Mouse (Mus musculus) hindlimb bud, embryonic 11.5 days (tissue): ENCODE measurements at regions not wholly inside any gene's neighbourhood (a gene's known extent, or its start where the extent isn't known, plus 50 kb on each side); places are given as distances from the start of the nearest gene placed in this dataset.

ENCODE experiments used
- DNase-seq: peaks from one replicate; pipeline ENCODE4 v3.0.0-alpha.2; 2012; ENCODE audit warnings: low read depth, low spot score; ENCODE audit errors: extremely low spot score

DNA sequence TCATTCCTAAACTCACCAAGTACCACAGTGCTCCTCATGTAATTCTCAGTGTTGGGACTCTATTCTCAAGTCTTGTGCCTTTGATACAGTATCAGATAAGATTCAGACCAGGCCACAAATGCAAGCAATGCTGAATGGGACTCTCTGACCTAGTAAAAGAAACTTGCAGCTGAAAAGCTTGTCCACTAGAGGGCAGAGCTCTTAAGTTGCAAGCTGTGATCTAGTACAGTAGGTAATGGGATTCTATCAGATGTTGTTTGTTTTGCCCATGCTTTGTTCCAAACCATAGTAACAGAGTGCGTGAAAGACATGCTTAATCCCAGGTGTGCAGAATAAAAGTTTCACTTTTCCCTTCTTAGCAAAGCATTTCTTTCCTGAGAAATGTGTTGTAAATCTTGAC lies 383.2 kb upstream of the Chrm2 start:
- DNase-seq: no peak

DNA sequence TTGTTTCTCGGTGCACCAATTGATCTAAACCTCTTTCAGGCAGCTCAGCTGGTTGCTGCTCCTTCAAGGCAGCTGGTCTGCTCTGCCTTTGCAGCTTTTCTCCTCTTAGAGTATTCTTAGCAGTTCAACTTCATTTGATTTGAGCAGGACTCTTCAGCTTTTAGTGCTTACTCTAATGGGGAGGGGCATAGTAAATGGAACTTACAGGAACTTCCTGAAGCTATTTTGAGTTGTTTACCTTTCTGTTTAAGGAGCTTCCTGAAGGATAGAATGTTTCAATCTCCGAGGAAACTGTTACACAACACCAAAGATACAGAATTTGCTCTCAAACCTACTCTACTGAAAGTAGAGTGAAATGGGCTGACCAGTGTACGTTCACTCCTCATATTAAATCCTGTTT lies 385.8 kb upstream of the Chrm2 start:
- no peak for DNase-seq

DNA sequence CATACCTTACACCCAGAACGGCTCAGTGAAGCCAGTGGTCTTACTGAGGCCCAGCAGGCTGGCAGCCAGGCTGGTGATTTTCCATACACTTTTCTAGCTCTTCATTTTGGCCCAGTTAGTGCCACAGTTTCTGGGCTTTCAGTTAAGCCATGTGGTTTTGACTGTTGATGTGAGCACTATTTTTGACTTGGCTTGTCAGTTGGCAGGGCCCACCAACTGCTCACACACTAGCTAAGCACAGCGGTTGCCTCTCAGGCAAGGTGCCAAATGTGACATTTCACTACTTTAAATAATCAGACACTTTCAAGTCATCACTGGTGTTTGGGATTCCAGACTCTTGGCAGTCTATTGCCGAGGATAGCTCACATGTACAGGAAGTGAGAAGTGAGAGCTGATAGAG lies 399.0 kb upstream of the Chrm2 start:
- DNase-seq: no peak

DNA sequence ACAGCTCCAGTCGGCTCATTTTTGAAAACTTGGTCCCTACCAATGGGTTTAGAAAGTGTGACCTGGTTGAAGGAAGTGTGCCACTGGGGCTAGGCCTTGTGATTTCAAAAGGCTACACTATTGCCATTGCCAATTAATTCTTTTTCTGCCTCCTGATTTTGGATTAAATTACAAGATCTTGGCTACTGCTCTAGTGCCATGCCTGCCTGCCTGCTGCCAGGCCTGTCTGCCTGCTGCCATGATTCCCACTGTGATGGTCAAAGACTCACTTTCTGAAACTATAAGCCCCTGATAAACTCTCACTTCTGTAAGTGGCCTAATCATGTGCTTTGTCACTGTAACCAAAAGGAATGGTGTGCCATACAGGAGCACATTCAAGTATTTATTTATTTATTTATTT lies 400.4 kb upstream of the Mtpn start:
- DNase-seq: no peak

DNA sequence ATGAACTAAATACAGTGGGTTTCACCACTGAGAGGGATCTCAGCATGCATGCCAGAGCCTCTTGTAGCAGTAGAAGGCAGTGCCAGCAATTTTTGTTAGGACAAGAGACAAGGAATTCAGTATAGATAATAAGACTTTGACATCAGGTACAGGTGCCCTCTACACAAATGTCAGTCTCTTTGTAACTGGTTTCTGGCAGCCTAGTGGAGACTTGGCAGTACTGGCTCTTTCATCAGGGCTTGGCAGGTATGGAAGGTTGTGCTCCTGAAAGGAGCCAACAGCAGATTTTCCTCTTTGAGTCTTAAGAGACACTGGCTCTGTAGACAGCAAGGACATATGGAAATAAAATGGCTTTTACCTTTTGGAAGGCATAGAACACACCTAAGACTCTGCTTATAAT lies 384.5 kb upstream of the Mtpn start:
- DNase-seq: no peak

DNA sequence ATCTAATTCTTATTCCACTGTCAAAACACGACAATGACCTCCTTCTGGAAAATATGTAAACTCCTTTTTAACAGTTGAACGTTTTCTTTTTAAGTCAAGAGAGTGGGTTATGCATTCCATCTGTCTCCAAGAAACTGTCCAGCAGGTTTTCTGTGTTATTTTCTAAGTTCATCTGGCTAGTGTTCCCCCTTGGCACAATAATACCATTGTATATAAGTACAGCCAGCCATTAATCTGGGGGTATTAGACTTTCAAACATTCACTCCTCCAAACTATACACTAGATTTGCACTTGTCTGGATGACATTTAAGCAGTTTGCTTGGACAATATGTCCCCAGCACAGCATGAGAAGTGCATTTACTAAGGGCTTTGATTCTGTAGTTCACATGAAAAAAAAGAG lies 358.3 kb upstream of the Mtpn start:
- no peak for DNase-seq

DNA sequence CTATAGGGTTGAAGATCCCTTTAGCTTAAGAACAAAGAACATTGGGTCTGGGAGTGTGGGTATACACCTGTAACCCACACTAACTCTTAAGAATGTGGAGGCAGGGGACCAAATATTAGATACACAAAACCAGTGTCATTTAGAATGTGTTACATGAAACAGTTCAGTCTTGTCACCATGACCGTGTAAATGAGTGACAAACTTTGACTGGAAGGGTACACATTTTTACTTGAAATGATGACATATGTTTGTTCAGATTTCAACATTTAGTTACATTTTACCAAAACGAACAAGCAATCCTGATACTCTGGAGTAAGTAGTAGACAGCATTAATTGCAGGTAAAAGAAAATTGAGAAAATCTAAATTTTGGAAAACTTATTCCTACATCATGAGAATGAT lies 356.0 kb upstream of the Mtpn start:
- DNase-seq: no peak

DNA sequence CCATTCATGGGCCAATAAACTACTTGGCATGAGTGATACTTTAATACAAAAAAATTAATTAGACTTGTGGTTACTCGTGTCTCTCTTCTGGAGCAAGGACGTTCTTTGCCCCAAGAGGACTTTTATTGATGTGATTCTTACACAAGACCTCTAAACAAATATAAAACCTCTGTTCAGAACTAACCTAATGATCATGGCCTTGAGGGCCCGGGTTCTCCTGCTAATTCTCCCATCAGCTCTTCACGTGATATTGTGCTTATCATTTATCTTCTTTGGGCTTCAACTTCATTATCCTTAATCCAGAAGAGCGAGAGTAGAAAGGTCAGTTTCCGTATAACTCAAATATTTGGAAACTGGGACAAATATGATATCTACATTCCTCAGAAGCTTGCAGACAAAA lies 335.0 kb upstream of the Mtpn start:
- no peak for DNase-seq

DNA sequence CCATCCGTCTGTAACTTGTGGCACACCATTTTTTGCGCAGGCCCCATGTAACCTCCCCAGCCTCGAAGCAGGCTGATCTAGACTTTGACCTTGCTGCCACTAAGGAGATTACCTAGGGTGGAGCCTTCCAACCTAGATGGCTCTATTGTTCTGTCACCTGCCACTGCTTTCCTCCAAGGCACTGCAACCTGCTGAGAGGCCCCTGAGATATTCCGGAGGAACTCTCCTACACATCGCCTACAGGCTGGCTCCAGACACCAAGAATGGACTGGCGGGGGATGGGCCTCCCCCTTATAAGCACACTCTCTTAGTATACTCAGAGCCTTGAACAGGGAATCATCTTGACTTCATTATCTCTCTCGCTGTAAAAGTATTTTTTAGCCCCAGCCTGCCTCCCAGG lies 331.7 kb upstream of the Mtpn start:
- DNase-seq: no peak

DNA sequence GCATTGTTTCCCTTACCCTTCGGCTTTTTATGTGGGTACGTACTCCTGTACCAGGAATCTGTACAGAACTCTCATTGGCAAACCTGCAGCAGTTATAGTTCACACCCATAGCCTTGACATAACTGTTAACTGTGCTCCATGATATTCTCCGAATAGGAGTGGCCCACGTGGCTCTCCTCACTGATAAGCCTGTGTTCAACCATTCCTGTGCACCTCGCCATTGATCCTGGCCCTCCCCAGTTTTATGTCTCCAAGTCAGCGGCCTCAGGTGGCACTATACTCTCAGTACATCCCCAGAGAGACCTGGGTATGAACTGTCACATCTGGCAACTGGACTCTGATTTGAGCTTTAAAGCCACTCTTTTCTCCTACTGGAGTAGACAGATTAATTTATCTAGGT lies 324.5 kb upstream of the Mtpn start:
- DNase-seq: no peak

DNA sequence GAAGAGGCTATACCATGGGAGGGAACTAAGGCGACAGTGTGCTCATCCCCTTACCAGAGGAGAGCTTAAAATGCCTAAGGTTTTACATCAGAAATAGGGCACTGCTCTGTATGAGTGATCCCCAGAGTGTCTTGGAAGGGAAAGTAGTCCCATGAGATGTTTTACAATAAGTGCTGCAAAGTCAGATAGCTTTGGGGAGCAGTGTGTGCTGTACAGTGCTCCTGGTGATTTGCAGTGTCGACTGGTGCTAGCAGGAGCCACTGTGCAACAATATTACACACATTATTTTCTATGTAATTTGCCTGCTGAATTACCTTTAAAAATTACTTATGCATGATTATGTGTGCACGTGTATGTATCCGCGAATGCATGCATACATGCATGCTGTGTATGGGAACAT lies 314.3 kb upstream of the Mtpn start:
- DNase-seq: no peak

DNA sequence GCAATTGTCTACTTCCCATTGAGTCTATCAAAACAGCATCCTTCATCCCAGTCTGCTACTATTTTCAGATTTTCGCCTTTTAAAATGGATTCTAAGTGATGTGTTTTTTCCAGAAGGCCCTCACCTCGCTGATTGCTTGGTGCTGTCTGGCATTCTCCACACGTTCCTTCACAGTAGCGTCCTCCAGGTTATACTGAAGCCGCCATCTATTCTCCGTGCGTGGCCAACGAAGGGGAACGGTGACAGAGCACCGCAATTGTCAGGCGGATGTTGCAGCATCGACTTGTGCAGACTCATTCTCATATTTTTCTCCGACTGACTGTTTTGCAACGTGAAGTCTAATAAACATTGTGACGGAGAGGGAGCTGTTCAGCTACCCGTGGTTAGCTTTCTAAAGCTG lies 277.0 kb upstream of the Mtpn start:
- no peak for DNase-seq

DNA sequence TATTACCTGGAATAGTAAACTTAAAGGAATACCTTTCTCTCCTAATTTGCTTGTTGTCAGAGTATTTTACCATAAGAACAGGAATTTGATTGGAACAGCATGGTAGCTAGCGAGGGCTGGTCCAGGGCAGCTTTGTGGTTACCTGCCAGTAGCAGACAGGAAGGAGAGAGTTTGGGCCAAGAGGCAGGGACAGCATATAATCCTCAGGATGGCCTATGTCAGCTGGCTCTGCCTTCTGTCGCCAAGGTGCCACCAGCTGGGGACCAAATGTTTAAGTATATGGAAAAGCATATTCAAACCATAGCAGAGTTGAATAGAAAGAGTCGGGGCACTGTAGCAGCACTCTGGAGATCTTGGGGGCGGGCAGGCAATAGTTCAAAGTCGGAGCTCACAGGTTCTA lies 274.8 kb upstream of the Mtpn start:
- no peak for DNase-seq

DNA sequence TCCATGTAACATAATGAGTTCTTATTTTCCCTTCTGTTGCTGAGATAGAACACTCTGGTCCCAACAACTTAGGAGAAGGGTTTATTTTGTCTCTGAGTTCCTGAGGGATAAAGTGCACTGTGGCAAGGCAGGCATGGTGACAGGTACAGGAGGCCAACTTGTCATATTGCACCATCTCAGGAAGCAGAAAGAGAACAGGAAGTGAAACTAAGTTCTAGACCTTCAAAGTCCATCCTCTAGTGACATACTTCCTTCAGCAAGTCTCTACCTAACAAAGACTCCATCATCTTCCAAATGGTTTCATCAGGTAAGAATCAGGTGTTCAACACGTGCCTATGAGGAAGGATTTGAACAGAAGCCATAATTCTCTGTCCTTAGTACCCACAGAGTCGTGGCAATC lies 266.1 kb upstream of the Mtpn start:
- no peak for DNase-seq

DNA sequence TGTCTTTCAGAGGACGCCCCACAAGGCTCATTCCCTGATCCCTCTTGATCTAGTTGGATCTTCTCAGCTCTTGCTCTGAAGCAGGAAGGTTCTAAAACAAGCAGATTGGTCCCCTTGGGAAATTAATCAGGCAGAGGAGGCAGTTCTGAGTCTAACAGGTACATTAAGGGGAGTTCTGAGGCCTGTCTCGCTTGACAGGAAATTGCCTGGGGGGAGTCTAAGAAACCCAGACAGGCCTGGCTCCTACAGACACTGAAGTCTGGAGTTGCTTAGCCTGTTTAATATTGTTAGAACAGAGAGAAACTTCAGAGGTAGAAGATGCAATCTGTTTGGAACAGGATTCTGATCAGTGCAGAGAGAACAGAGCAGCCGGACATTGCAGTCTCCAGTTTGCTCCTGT lies 264.4 kb upstream of the Mtpn start:
- peak; percentile 10 for DNase-seq

DNA sequence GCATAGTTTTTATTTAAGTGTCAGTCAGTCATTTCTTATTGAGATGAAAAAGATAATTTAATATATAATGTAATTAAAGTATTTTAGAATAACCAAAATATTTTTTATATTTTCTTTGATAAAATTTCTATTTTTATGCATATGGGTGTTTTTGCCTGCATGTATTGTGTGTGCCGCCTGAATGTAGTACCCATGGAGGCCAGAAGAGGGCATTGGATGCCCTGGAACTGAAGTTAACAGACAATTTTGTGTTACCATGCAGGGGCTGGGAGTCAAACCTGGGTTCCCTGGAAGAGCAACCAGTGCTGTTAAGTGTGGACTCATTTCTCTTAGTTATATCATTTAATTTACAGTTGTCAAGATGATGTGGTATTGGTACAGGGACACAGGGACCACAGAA lies 240.0 kb upstream of the Mtpn start:
- DNase-seq: no peak

DNA sequence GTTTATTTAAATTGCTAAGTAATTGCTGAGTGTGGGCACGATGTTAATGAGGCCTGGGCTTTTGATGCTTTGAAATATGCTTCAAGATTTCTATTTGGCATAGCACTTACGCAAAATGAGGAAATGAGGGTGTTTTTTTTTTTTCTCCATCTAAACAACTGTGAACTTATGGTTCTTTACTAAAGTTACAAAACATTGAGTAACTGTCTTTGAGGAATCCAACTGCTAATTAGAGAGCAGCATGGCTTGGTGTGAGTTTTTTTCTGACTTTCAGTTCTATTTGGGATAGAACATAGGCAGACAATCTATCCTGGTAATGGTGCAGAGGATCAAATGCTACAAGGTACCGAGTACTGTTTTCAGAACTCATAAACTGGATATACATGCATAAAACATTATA lies 231.2 kb upstream of the Mtpn start:
- no peak for DNase-seq

DNA sequence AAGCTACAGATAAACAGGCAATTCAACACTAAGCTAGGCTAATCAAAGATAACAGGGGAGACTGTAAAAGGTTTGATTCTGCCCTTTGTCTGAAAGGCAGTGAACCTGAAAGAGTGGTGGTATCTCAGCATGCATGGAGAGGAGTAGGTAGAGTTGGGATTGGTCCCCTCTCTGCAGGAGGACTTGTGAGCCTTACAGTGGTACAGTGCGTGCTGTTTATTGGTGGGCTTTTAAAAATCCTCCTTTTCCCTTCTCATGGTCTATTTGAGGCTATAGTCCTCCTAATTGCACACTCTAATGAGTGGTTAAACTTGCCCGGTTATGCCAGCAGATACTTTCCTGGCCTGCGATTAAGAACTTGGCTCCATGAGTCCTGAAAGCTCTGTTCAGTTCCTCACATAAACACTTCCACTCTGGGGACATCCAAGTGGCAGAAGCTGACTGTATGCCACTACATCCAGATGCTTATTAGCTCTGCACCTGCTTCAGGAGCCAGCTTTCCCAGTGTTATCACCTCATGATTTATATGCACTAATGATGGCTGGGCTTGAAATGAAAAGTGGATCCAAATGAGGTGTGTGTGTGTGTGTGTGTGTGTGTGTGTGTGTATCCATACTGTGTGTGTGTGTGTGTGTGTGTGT lies 220.0 kb upstream of the Mtpn start:
- no peak for DNase-seq

DNA sequence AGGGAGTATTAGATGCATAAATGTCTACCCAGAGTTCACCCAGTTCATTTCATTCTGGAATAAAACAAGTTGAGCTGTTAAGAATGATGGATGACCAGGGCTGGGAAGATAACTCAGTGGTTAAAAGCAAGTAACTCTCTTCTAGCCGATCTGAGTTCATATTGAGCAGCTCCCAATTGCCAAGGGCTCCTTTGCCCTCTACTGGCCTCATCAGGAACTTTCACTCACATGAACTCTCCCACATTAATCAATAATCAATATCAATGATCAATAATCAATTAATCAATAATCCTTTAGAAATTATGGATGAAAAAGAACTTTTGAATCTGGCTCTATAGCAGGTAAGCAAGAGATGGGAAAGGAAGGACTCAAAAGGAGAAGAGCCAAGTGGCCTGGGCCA lies 206.3 kb upstream of the Mtpn start:
- no peak for DNase-seq

DNA sequence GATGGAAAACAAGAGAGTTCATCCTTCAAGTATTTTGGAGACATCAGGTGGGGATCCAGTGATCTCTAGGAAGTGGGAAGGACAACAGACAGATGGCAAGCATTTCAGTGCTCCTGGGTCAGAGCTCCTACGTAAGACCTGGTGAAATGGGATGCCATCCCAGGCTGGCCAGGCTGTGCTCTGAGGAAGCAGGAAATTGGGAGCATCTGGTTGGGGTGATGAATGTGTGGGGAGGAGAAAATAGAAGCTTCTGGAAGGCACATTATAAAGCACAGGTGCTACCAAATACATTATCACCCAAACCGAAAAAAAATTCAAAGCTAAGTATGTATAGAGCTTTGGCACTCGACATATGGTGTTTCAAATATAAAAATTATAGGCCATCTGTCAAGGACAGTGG lies 165.9 kb upstream of the Mtpn start:
- no peak for DNase-seq

DNA sequence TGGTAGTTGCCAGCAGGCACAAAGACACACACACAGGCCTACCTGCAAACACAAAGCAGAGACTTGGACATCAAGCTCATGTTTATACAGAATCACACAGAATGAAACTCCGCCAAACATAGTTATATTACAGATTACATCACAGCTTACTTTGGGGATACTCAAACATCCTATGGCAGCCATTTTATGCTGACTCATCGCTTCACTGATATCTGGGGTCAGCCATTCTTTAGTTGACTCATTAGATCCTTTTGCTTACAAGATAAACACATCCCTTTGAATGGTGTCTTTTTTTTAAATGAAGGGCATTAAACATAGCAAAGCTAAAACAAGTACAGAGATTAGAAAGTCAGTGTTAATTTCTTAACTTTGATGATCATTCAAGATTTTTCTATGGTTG lies 127.4 kb upstream of the Mtpn start:
- no peak for DNase-seq

DNA sequence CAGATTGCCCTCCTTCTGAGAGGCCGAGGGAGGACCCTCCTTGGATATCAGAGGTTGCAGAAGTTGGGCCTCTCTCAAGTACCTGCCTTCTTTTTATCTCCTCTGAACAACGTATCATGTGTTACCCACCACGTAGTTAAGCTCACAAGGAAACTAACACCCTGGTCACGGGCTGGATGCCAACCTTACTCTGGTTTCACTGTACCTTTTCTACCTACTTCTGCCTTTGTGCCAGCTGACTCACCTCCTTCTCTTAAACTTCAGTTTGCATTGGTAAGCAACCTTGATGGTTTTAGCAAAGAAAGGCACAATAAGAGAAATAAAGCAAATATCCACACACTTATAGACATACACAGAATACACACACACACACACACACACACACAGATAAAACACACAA lies 111.7 kb upstream of the Mtpn start:
- no peak for DNase-seq

DNA sequence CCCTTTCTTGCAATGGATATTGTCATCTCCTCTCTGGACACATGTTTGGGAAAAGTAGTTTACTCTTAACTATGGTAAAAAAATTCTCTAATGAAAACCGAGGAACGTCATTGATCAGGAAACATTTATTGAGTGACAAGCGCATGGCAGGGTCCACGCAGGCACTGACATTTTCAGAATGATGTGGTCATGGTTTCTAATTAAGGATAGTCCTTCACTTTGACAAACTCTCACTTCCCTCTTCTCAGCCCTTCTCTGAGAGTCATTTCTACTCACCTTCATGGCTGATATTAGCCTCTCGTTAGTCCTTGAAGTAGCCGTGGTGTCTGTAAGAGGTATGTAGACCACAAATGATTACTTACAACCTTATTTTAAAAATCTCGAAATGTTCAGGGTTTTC lies 105.5 kb upstream of the Mtpn start:
- DNase-seq: no peak

DNA sequence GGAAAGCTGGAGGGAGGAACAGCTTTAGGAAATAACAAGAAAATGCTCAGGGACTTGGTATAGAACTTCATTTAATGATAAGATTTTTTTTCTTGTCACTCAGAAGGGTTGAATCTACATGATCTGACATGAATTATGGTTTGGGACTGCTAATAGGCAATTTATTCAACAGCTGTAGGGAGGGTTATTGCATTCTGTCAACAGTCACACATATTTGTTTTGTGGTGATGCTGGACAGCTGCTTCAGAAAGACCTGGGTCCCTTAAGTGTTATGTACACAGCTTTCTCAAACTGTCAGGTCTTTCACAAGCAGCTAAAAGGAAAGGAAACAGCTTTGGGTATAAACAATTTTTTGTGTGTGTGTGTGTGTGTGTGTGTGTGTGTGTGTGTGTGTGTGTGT lies 101.0 kb upstream of the Mtpn start:
- no peak for DNase-seq
